Comparison of ENCODE assay signal across 8 mouse cellular contexts in genomic region chr3:65527691-65528601, GRCm38 (mm10). TPM values are rescaled to one million over a fixed set of nuclear protein-coding genes. Genes with fewer than 3 reads are reported as not detected.
DNase-seq lines count a peak whose midpoint lies in the region; ATAC-seq lines count a peak whose summit lies in the region.

Gene Tiparp (plus strand): TSS chr3:65528410.

- peak; percentile 93 to 96 for DNase-seq in adrenal gland, adult (ENCODE audit: inconsistent age in 2 of 2, low spot score in 1 of 2)
- peak; percentile 95 for DNase-seq in embryo, embryonic 10.5 days (ENCODE audit: low spot score)
- DNase-seq in gastrocnemius, postnatal 14 days, result peak; percentile 94
- DNase-seq in left cerebral cortex, postnatal 10 days (ENCODE audit: extremely low spot score in 1 of 2, low spot score in 2 of 2), result peak; percentile 87 to 96
- DNase-seq in right cerebral cortex, postnatal 25 days, result peak; percentile 88
- DNase-seq in urinary bladder, postnatal 4 days (ENCODE audit: low spot score in 2 of 2), result peak; percentile 90 to 95

- intact Hi-C loops in gastrocnemius, postnatal 14 days (cut with DNase I; ENCODE audit: low total_unique reads), result loop anchor here (5.0 kb wide), 1 partner anchor 141 kb away; no protein-coding TSS in a partner anchor
- intact Hi-C loops in left cerebral cortex, postnatal 10 days (cut with DNase I), result loop anchor here (2.0 to 5.0 kb wide), 4 partner anchors 129 to 403 kb away; partner anchors contain the start of gene Ssr3

- ATAC-seq in inflammation-experienced regulatory T-cells, adult 6 months, result peak; percentile 75
- peak; percentile 90 for ATAC-seq in megakaryocyte-erythroid progenitor cell, adult 5-6 weeks (replicated peaks; ENCODE audit: low FRiP score, low TSS enrichment, poor library complexity, severe bottlenecking)

RNA-seq across cellular contexts. Expression of gene Tiparp, which starts in this region (rescaled TPM):
- total RNA-seq in gastrocnemius, postnatal 14 days (2021), result 10 to 100 TPM in 1 of 2 experiments, 1 to 10 TPM in 1; 8.9 to 12.6 TPM
- 1 to 10 TPM; 3.2 to 9.1 (median 7.9) TPM for polyA plus RNA-seq in inflammation-experienced regulatory T-cells, adult 6 months (2017; shearing (Covaris generic))
- 10 to 100 TPM; 15.0 to 15.4 TPM for total RNA-seq in left cerebral cortex, postnatal 10 days (2021)
- total RNA-seq in megakaryocyte-erythroid progenitor cell, adult 5-6 weeks (2014; fragmentation: Nextera tagmentation), result 3.5 and 6.9 TPM in 2 replicates
- total RNA-seq in megakaryocyte-erythroid progenitor cell, adult 5-6 weeks (2017), result 8.3 and 17.0 TPM in 2 replicates

Comparison
In these comparisons a context has a peak if more than half of its experiments do, and no peak if none do; other contexts are left out.
1. Peak in every context shown above with its lines: DNase-seq and ATAC-seq.